Mouse (Mus musculus): ENCODE results near the gene Gm10638. TPM values are rescaled to one million over a fixed set of nuclear protein-coding genes. Genes with fewer than 3 reads are reported as not detected.

The Gm10638 gene
- polyA plus RNA-seq, 1 experiment from 2014 or later: 4.9 TPM

DNA sequence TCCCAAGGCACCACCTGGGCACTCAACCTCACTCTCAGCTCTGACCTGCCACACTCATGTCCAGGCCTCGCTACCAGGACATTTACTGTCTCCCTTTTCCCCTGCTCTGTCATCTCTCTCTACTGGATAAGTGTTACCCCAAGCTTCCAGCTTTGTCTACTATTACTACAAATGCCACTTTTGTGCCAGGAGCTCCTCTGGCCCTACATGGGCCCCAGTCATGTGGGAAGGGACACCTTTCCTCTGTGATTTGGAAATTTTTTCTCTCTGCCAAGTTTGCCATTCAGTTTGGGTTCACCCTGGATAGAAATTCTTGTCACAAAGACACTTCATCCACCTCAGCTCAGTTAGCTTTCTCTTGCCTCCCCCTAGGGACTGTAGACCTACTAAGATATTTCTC lies 14.6 kb upstream of the Gm10638 start:
- Histone ChIP-seq H3K36me3 (ENCODE audit: control insufficient read depth, insufficient read depth, low read length) (no peaks in the 10 kb centered on the region), H3K27ac (ENCODE audit: low read depth, low read length) (no peak overlapping the region), H3K4me1 (ENCODE audit: control insufficient read depth, insufficient read depth, low read length) (no peaks in the 10 kb centered on the region), H3K4me2 (ENCODE audit: low read depth) (no peak overlapping the region), H3K9ac (ENCODE audit: low read length) (no peak overlapping the region), H3K4me3 (ENCODE audit: low read depth, low read length) (no peak overlapping the region), H3K27me3 (ENCODE audit: control insufficient read depth, insufficient read depth, low read length) (no peaks in the 10 kb centered on the region), H3K9me3 (ENCODE audit: control insufficient read depth, low read length) (no peaks in the 10 kb centered on the region)
- WGBS: 88% methylated on average over 1 of the region's 1 CpGs
- DNase-seq (ENCODE audit: low spot score): no peak
- ATAC-seq (ENCODE audit: insufficient read depth, low FRiP score, low TSS enrichment): no peak

DNA sequence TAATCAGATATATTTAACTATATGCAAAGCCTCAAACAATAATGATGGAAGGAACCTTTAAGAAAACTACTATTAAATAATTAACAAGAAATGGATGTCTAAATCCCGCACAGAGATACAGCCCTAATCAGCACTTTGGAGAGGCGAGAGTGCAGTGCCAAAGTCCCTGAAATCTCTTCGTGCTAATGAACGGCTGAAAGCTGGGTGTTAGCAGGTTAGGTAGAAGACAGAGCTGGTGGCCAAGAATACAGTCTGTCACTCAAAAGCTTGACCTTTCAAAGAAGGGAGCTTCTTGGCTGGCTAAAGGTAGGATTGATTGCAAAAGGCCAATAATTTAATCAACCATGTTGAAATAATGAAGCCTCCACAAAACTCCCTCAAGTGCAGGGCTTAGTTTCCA lies 11.3 kb upstream of the Gm10638 start:
- Histone ChIP-seq H3K9ac (ENCODE audit: low read length) (no peak overlapping the region), H3K36me3 (ENCODE audit: control insufficient read depth, insufficient read depth, low read length) (no peaks in the 10 kb centered on the region), H3K27me3 (ENCODE audit: control insufficient read depth, insufficient read depth, low read length) (no peaks in the 10 kb centered on the region), H3K27ac (ENCODE audit: low read depth, low read length) (no peak overlapping the region), H3K9me3 (ENCODE audit: control insufficient read depth, low read length) (no peaks in the 10 kb centered on the region), H3K4me2 (ENCODE audit: low read depth) (no peak overlapping the region), H3K4me1 (ENCODE audit: control insufficient read depth, insufficient read depth, low read length) (no peaks in the 10 kb centered on the region), H3K4me3 (ENCODE audit: low read depth, low read length) (no peak overlapping the region)
- DNase-seq (ENCODE audit: low spot score): no peak
- ATAC-seq (ENCODE audit: insufficient read depth, low FRiP score, low TSS enrichment): no peak
- 86% methylated on average over 4 of the region's 4 CpGs for WGBS

DNA sequence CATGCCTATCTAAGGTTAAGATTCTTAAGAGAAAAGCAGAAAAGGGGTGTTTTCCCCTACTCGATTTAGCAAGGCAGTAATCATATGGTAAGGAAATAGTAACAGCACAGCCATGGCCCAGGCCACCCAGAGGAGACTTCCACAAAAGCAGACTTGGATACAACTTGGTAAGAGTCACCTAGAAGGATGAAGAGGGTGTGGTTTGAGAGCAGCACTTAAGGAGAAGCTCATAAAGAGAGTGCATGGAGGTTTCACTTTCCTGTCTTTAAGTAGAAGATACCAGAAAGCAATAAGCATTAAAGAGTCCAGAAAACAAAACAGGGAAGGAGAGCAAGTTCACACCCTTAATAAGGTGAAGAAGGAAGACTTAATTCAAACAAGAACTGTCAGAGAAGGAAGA lies 10.5 kb upstream of the Gm10638 start:
- no peaks in the 10 kb centered on the region for H3K27me3 ChIP-seq (ENCODE audit: control insufficient read depth, insufficient read depth, low read length)
- no peak overlapping the region for H3K9ac ChIP-seq (ENCODE audit: low read length)
- no peak overlapping the region for H3K4me3 ChIP-seq (ENCODE audit: low read depth, low read length)
- H3K36me3 ChIP-seq (ENCODE audit: control insufficient read depth, insufficient read depth, low read length): no peaks in the 10 kb centered on the region
- WGBS: 86% methylated on average over 1 of the region's 1 CpGs
- no peaks in the 10 kb centered on the region for H3K9me3 ChIP-seq (ENCODE audit: control insufficient read depth, low read length)
- H3K4me2 ChIP-seq (ENCODE audit: low read depth): no peak overlapping the region
- no peak for ATAC-seq (ENCODE audit: insufficient read depth, low FRiP score, low TSS enrichment)
- no peak for DNase-seq (ENCODE audit: low spot score)
- no peaks in the 10 kb centered on the region for H3K4me1 ChIP-seq (ENCODE audit: control insufficient read depth, insufficient read depth, low read length)
- no peak overlapping the region for H3K27ac ChIP-seq (ENCODE audit: low read depth, low read length)

DNA sequence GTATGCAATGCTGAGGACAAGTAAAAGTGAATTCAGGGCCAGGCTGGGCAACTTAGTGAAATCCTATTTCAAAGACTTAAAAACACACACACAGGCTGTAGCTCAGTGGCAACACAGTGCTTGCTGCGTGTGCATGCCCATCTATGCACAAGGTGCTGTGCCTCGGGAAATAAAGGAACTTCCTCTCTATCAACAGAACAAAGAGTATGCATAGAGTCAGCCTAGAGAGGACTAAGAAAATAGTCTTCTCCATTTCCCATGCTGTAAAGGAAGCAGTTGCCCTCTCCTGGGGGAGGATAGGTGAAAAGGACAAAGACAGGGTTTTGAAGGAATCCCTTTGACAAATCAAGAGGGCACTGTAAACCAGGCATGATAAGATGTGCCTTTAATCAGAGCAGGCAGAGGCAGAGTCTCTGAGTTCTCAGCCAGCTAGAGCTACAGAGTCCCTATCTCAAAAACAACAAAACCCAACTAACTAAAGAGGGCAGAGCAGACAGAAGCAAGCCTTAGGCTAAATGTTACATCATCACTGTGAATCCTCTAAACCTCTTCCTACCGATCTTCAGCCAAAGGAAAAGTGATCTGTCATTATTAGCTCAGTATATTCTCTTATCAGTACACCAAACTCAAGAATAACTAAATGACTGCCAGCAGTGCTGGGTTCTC lies 9.9 kb upstream of the Gm10638 start:
- no peak overlapping the region for H3K27ac ChIP-seq (ENCODE audit: low read depth, low read length)
- 61% methylated on average over 3 of the region's 3 CpGs for WGBS
- no peak for DNase-seq (ENCODE audit: low spot score)
- ATAC-seq (ENCODE audit: insufficient read depth, low FRiP score, low TSS enrichment): no peak
- H3K4me3 ChIP-seq (ENCODE audit: low read depth, low read length): no peak overlapping the region
- H3K9me3 ChIP-seq (ENCODE audit: control insufficient read depth, low read length): no peaks in the 10 kb centered on the region
- H3K27me3 ChIP-seq (ENCODE audit: control insufficient read depth, insufficient read depth, low read length): no peaks in the 10 kb centered on the region
- no peaks in the 10 kb centered on the region for H3K4me1 ChIP-seq (ENCODE audit: control insufficient read depth, insufficient read depth, low read length)
- no peaks in the 10 kb centered on the region for H3K36me3 ChIP-seq (ENCODE audit: control insufficient read depth, insufficient read depth, low read length)
- no peak overlapping the region for H3K4me2 ChIP-seq (ENCODE audit: low read depth)
- H3K9ac ChIP-seq (ENCODE audit: low read length): no peak overlapping the region

DNA sequence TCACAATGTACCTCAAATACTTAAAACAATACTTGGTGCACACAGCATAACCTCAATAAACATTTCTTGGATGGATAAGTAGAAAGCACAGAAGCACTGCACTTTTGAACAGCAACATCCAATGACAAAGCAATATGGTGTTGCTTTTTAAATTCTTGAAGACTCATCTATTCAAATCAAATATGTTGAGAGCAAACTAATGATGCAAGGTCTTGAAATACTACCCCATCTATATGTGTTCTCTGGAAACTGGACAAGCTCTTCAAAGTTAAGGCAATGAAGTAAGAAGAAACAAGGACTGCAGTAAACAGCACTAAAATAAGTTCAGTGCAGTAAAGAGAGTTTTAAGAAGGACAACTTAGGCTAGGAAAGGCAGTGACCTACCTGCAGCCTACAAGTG lies 4.6 kb upstream of the Gm10638 start:
- Histone ChIP-seq H3K4me3 (ENCODE audit: low read depth, low read length) (no peak overlapping the region), H3K36me3 (ENCODE audit: control insufficient read depth, insufficient read depth, low read length) (no peaks in the 10 kb centered on the region), H3K4me2 (ENCODE audit: low read depth) (no peak overlapping the region), H3K9ac (ENCODE audit: low read length) (no peak overlapping the region), H3K4me1 (ENCODE audit: control insufficient read depth, insufficient read depth, low read length) (0 out of 2 replicates have a peak, but pooled peaks cover 3% of the 10 kb centered on the region), H3K9me3 (ENCODE audit: control insufficient read depth, low read length) (no peaks in the 10 kb centered on the region), H3K27me3 (ENCODE audit: control insufficient read depth, insufficient read depth, low read length) (no peaks in the 10 kb centered on the region), H3K27ac (ENCODE audit: low read depth, low read length) (no peak overlapping the region)
- ATAC-seq (ENCODE audit: insufficient read depth, low FRiP score, low TSS enrichment): no peak
- DNase-seq (ENCODE audit: low spot score): no peak

DNA sequence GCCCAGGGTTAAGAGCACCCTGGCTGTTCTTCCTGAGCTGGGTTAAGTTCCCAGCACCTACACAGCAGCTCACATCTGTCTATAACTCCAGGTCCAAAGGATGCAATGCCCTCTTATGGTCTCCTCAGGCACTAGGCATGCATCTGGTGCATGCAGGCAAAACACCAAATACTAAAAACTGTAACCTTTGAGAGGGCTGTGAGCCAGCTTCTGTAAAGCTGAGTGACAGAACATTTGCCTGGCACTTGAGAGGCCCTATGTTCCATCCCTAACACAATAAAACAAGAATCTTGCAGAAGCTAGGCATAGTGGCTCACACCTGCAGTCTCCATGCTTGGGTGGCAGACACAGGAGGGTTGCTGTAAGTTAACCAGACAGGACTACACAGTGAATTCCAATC lies 3.9 kb upstream of the Gm10638 start:
- Histone ChIP-seq H3K9ac (ENCODE audit: low read length) (no peak overlapping the region), H3K9me3 (ENCODE audit: control insufficient read depth, low read length) (no peaks in the 10 kb centered on the region), H3K27ac (ENCODE audit: low read depth, low read length) (no peak overlapping the region), H3K27me3 (ENCODE audit: control insufficient read depth, insufficient read depth, low read length) (no peaks in the 10 kb centered on the region), H3K4me2 (ENCODE audit: low read depth) (no peak overlapping the region), H3K4me1 (ENCODE audit: control insufficient read depth, insufficient read depth, low read length) (0 out of 2 replicates have a peak, but pooled peaks cover 3% of the 10 kb centered on the region), H3K4me3 (ENCODE audit: low read depth, low read length) (no peak overlapping the region), H3K36me3 (ENCODE audit: control insufficient read depth, insufficient read depth, low read length) (no peaks in the 10 kb centered on the region)
- DNase-seq (ENCODE audit: low spot score): no peak
- no peak for ATAC-seq (ENCODE audit: insufficient read depth, low FRiP score, low TSS enrichment)

DNA sequence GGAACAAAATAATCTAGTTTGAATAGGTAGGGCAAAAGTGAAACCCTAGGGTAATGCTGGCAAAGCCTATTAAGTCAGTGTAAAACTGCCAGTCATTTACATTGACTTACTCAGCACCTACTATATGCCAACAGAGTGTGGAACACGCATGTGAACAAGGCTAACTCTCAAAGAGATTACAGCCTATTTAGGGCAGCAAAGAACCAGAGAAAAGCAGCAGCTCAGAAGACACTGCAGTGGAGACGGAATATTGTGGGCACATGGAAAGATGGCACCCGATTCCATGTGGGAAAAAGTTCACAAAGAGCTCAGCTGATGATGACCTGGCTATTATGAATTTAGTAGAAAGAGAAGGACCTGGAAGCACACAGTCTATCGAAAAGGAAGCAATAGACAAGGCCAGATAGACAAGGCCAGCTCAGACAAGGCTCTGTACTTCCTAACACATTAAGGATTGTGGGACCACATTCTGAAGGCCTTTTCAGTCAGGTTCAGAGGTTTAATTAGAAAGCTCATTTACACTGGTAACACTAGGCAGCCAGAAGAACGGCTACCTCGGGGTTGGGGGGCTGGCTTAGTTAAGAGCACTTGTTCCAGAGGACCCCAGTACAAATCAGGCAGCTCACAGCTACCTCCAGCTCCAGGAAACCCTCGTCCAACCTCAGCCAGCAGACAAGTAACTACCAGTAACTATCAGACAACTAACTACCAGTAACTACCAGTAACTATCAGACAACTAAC lies 2.7 kb upstream of the Gm10638 start:
- 0 out of 2 replicates have a peak, but pooled peaks cover 5% of the 10 kb centered on the region for H3K4me1 ChIP-seq (ENCODE audit: control insufficient read depth, insufficient read depth, low read length)
- WGBS: 84% methylated on average over 7 of the region's 7 CpGs
- no peak overlapping the region for H3K9ac ChIP-seq (ENCODE audit: low read length)
- H3K27ac ChIP-seq (ENCODE audit: low read depth, low read length): no peak overlapping the region
- no peaks in the 10 kb centered on the region for H3K36me3 ChIP-seq (ENCODE audit: control insufficient read depth, insufficient read depth, low read length)
- no peaks in the 10 kb centered on the region for H3K9me3 ChIP-seq (ENCODE audit: control insufficient read depth, low read length)
- H3K4me2 ChIP-seq (ENCODE audit: low read depth): no peak overlapping the region
- no peak overlapping the region for H3K4me3 ChIP-seq (ENCODE audit: low read depth, low read length)
- ATAC-seq (ENCODE audit: insufficient read depth, low FRiP score, low TSS enrichment): no peak
- no peaks in the 10 kb centered on the region for H3K27me3 ChIP-seq (ENCODE audit: control insufficient read depth, insufficient read depth, low read length)
- no peak for DNase-seq (ENCODE audit: low spot score)

DNA sequence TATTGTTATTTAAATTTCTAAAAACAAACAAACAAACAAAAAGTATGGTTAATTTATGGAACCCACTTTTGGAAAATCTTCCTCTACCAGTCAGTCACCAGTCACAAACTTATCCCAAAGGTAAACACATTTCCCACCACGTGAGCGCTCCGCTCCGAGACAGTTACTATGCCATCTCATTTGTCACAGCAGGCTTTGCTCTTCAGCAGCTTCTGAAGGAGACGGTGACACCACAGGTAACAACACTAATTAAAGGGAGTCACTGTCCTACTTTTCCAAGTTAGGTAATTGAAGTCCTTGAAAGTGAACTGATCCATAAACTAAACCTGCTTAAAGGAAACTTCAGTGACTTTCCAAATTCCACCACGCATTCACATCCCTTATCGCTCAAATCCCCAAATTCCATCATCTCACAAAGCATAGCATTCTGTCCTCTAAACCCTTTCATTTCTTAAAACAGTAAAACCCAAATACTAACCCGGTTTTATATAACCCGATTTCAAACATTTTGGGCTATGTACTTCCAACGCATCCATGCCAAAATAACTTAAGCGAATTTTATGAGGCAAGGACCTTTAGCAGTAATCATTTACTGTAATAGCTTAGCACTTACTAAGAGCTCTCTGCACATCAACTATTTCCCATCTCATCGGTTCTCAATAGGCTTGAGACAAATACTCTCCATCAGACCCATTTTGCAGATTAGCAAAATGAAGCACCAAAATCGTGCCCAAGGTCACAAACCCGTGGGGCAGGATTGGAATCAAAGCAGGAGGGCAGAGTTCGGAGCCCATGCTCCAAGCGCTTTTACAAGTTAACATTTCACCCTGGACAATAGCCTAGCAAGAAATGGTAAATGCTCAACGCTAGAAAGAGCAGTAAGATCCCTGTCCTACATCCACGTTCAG lies 932 bp upstream of the Gm10638 start:
- Histone ChIP-seq H3K36me3 (ENCODE audit: control insufficient read depth, insufficient read depth, low read length) (no peaks in the 10 kb centered on the region), H3K4me2 (ENCODE audit: low read depth) (peak overlapping the region; percentile 50), H3K9me3 (ENCODE audit: control insufficient read depth, low read length) (no peaks in the 10 kb centered on the region), H3K27ac (ENCODE audit: low read depth, low read length) (peak overlapping the region; percentile 96), H3K4me3 (ENCODE audit: low read depth, low read length) (peak overlapping the region; percentile 94), H3K4me1 (ENCODE audit: control insufficient read depth, insufficient read depth, low read length) (0 out of 2 replicates have a peak, but pooled peaks cover 5% of the 10 kb centered on the region), H3K9ac (ENCODE audit: low read length) (peak overlapping the region; percentile 99), H3K27me3 (ENCODE audit: control insufficient read depth, insufficient read depth, low read length) (no peaks in the 10 kb centered on the region)
- 5% methylated on average over 18 of the region's 18 CpGs for WGBS
- ATAC-seq (ENCODE audit: insufficient read depth, low FRiP score, low TSS enrichment) (no peak), DNase-seq (ENCODE audit: low spot score) (no peak)
